Mouse (Mus musculus) limb, embryonic 12.5 days (tissue): ENCODE data around the gene Prss44. TPM values are rescaled to one million over a fixed set of nuclear protein-coding genes. Genes with fewer than 3 reads are reported as not detected.

ENCODE experiments used
- ATAC-seq: fragments of 200-750 bp; cut with Nextera tagmentation; 2 replicates; pipeline ENCODE4 v1.8.0; 2017; ENCODE audit warnings: low read depth, moderate TSS enrichment; ENCODE audit not compliant: insufficient number of reproducible peaks, insufficient read depth, low FRiP score, low TSS enrichment
- H3K27ac ChIP-seq: fragments of 300-500 bp; sonication (generic); 2 replicates; pipeline ENCODE4 v1.5.1; 2016; ENCODE audit warnings: mild to moderate bottlenecking, moderate library complexity
- H3K27me3 ChIP-seq: fragments of 300-500 bp; sonication (generic); 2 replicates; pipeline ENCODE4 v1.6.1; 2016; ENCODE audit warnings: mild to moderate bottlenecking, moderate library complexity
- H3K36me3 ChIP-seq: fragments of 300-500 bp; sonication (generic); 2 replicates; pipeline ENCODE4 v1.6.1; 2016; ENCODE audit warnings: mild to moderate bottlenecking, moderate library complexity
- H3K4me1 ChIP-seq: fragments of 300-500 bp; sonication (generic); replicated peaks from 2 replicates; pipeline ENCODE4 v1.6.1; 2016
- H3K4me2 ChIP-seq: fragments of 300-500 bp; sonication (generic); 2 replicates; pipeline ENCODE4 v1.6.1; 2016; ENCODE audit warnings: mild to moderate bottlenecking, moderate library complexity
- H3K4me3 ChIP-seq: fragments of 300-500 bp; sonication (generic); replicated peaks from 2 replicates; pipeline ENCODE4 v1.5.1; 2016; ENCODE audit warnings: mild to moderate bottlenecking
- H3K9ac ChIP-seq: fragments of 300-500 bp; sonication (generic); replicated peaks from 2 replicates; pipeline ENCODE4 v1.6.1; 2016; ENCODE audit warnings: mild to moderate bottlenecking, moderate library complexity
- H3K9me3 ChIP-seq: fragments of 300-500 bp; sonication (generic); 2 replicates; pipeline ENCODE4 v1.6.1; 2016; ENCODE audit warnings: mild to moderate bottlenecking, moderate library complexity
- WGBS: fragments of 180-500 bp; shearing (Covaris S2); methylation state at CpG from one replicate; pipeline ENCODE4 v1.1.7; 2016; 5-methylcytosine and 5-hydroxymethylcytosine counted together
- polyA plus RNA-seq: library from polyadenylated mRNA; unstranded; fragments of >200 nt; fragmentation: Nextera tagmentation; extraction: Ambion mirVana; gene quantifications from 2 replicates; pipeline ENCODE4 v1.2.1, GENCODE M21; 2016

Gene Prss44
- polyA plus RNA-seq, 1 experiment from 2014 or later, result not detected

GRCm38 (mm10) chr9:110833021-110833420, 19.2 kb downstream of the Prss44 start:
- H3K4me3 ChIP-seq, result no peak overlapping the region
- H3K9me3 ChIP-seq, result no peaks in the 10 kb centered on the region
- no peak overlapping the region for H3K27ac ChIP-seq
- H3K27me3 ChIP-seq, result 0 out of 2 replicates have a peak, but pooled peaks cover 11% of the 10 kb centered on the region
- H3K9ac ChIP-seq, result no peak overlapping the region
- ATAC-seq, result no peak
- H3K4me1 ChIP-seq, result peaks cover 7% of the 10 kb centered on the region
- 85% methylated on average over 5 of the region's 5 CpGs for WGBS
- no peak overlapping the region for H3K4me2 ChIP-seq
- no peaks in the 10 kb centered on the region for H3K36me3 ChIP-seq

GRCm38 (mm10) chr9:110834411-110834810, 20.6 kb downstream of the Prss44 start, which contains the start of gene Prss45:
Gene Prss45, plus strand, starts transcription at chr9:110834588.
- Histone ChIP-seq H3K9ac (no peak within 1 kb of the TSS), H3K4me3 (no peak within 1 kb of the TSS), H3K4me2 (peak within 1 kb of the TSS; percentile 11; the same call in 1 of the 2 replicates), H3K36me3 (no peaks in the 10 kb centered on the region), H3K27me3 (no peaks in the 10 kb centered on the region), H3K4me1 (peaks cover 7% of the 10 kb centered on the region), H3K9me3 (no peaks in the 10 kb centered on the region), H3K27ac (no peak within 1 kb of the TSS)
- 78% methylated on average over 19 of the region's 19 CpGs for WGBS
- no peak for ATAC-seq

- no peak for ATAC-seq
- 35% methylated on average over 10 of the region's 10 CpGs for WGBS
- no peak overlapping the region for H3K9ac ChIP-seq
- H3K4me3 ChIP-seq, result no peak overlapping the region
- H3K36me3 ChIP-seq, result no peaks in the 10 kb centered on the region
- H3K9me3 ChIP-seq, result no peaks in the 10 kb centered on the region
- no peak overlapping the region for H3K27ac ChIP-seq
- H3K4me2 ChIP-seq, result peak overlapping the region; percentile 11; the same call in 1 of the 2 replicates
- peaks cover 7% of the 10 kb centered on the region for H3K4me1 ChIP-seq
- H3K27me3 ChIP-seq, result no peaks in the 10 kb centered on the region
These were observed 21.2 kb downstream of the Prss44 start for GRCm38 (mm10) chr9:110834961-110835360.

GRCm38 (mm10) chr9:110836112-110836511, 22.3 kb downstream of the Prss44 start:
- no peaks in the 10 kb centered on the region for H3K36me3 ChIP-seq
- H3K27ac ChIP-seq, result no peak overlapping the region
- no peaks in the 10 kb centered on the region for H3K27me3 ChIP-seq
- H3K4me2 ChIP-seq, result no peak overlapping the region
- no peak for ATAC-seq
- H3K9me3 ChIP-seq, result no peaks in the 10 kb centered on the region
- H3K4me3 ChIP-seq, result no peak overlapping the region
- 74% methylated on average over 2 of the region's 2 CpGs for WGBS
- H3K4me1 ChIP-seq, result peaks cover 7% of the 10 kb centered on the region
- H3K9ac ChIP-seq, result no peak overlapping the region

- WGBS, result 85% methylated on average over 6 of the region's 6 CpGs
These were observed 27.1 kb downstream of the Prss44 start for GRCm38 (mm10) chr9:110840905-110841304.

GRCm38 (mm10) chr9:110841438-110841837, 27.6 kb downstream of the Prss44 start:
- Histone ChIP-seq H3K4me2 (no peak overlapping the region), H3K4me1 (no peaks in the 10 kb centered on the region), H3K9me3 (no peaks in the 10 kb centered on the region), H3K27me3 (no peaks in the 10 kb centered on the region), H3K9ac (no peak overlapping the region), H3K27ac (no peak overlapping the region), H3K36me3 (no peaks in the 10 kb centered on the region), H3K4me3 (no peak overlapping the region)
- WGBS, result 75% methylated on average over 2 of the region's 2 CpGs
- ATAC-seq, result no peak

More at GRCm38 (mm10) chr9:110840905-110841304, 27.1 kb downstream of the Prss44 start:
- no peak for ATAC-seq
- Histone ChIP-seq H3K9ac (no peak overlapping the region), H3K4me3 (no peak overlapping the region), H3K4me2 (no peak overlapping the region), H3K27me3 (no peaks in the 10 kb centered on the region), H3K27ac (no peak overlapping the region), H3K9me3 (no peaks in the 10 kb centered on the region), H3K4me1 (peaks cover 4% of the 10 kb centered on the region), H3K36me3 (no peaks in the 10 kb centered on the region)

- Histone ChIP-seq H3K4me3 (no peak within 1 kb of the TSS), H3K9me3 (no peaks in the 10 kb centered on the region), H3K36me3 (no peaks in the 10 kb centered on the region), H3K4me1 (no peaks in the 10 kb centered on the region), H3K27ac (no peak within 1 kb of the TSS), H3K4me2 (no peak within 1 kb of the TSS), H3K27me3 (no peaks in the 10 kb centered on the region), H3K9ac (no peak within 1 kb of the TSS)
- 81% methylated on average over 10 of the region's 10 CpGs for WGBS
- ATAC-seq, result no peak
These were observed 30.4 kb downstream of the Prss44 start, which contains the start of gene Prss46 for GRCm38 (mm10) chr9:110844206-110844605. Gene Prss46, plus strand, starts transcription at chr9:110844506.

- H3K9ac ChIP-seq, result no peak overlapping the region
- no peak overlapping the region for H3K4me2 ChIP-seq
- H3K36me3 ChIP-seq, result no peaks in the 10 kb centered on the region
- H3K4me1 ChIP-seq, result no peaks in the 10 kb centered on the region
- no peaks in the 10 kb centered on the region for H3K9me3 ChIP-seq
- 84% methylated on average over 7 of the region's 7 CpGs for WGBS
- no peak overlapping the region for H3K4me3 ChIP-seq
- H3K27me3 ChIP-seq, result no peaks in the 10 kb centered on the region
- ATAC-seq, result no peak
- H3K27ac ChIP-seq, result no peak overlapping the region
These were observed 35.4 kb downstream of the Prss44 start for GRCm38 (mm10) chr9:110849162-110849561.

GRCm38 (mm10) chr9:110855903-110856302, 42.1 kb downstream of the Prss44 start:
- WGBS, result 70% methylated on average over 7 of the region's 7 CpGs
- Histone ChIP-seq H3K9me3 (no peaks in the 10 kb centered on the region), H3K4me1 (peaks cover 16% of the 10 kb centered on the region), H3K27ac (no peak overlapping the region), H3K4me3 (no peak overlapping the region), H3K36me3 (no peaks in the 10 kb centered on the region), H3K9ac (no peak overlapping the region), H3K27me3 (peaks cover 25% of the 10 kb centered on the region), H3K4me2 (no peak overlapping the region)
- ATAC-seq, result no peak

GRCm38 (mm10) chr9:110856920-110857319, 43.1 kb downstream of the Prss44 start:
- H3K27me3 ChIP-seq, result peaks cover 25% of the 10 kb centered on the region
- WGBS, result 57% methylated on average over 4 of the region's 4 CpGs
- H3K27ac ChIP-seq, result no peak overlapping the region
- no peak overlapping the region for H3K9ac ChIP-seq
- H3K4me3 ChIP-seq, result no peak overlapping the region
- H3K4me1 ChIP-seq, result peaks cover 16% of the 10 kb centered on the region
- H3K4me2 ChIP-seq, result no peak overlapping the region
- H3K36me3 ChIP-seq, result no peaks in the 10 kb centered on the region
- no peak for ATAC-seq
- H3K9me3 ChIP-seq, result no peaks in the 10 kb centered on the region

- H3K27me3 ChIP-seq, result peaks cover 25% of the 10 kb centered on the region
- H3K4me1 ChIP-seq, result peaks cover 16% of the 10 kb centered on the region
- peak within 1 kb of the TSS; percentile 59 for H3K4me2 ChIP-seq
- WGBS, result 8% methylated on average over 50 of the region's 50 CpGs
- H3K4me3 ChIP-seq, result peak within 1 kb of the TSS; percentile 37
- no peak within 1 kb of the TSS for H3K27ac ChIP-seq
- no peaks in the 10 kb centered on the region for H3K36me3 ChIP-seq
- H3K9ac ChIP-seq, result peak within 1 kb of the TSS; percentile 45
- H3K9me3 ChIP-seq, result no peaks in the 10 kb centered on the region
- ATAC-seq, result no peak
These were observed 44.1 kb downstream of the Prss44 start, which contains the start of gene Prss50 for GRCm38 (mm10) chr9:110857781-110858472. Gene Prss50, plus strand, starts transcription at chr9:110857967.
